Mouse (Mus musculus) left cerebral cortex, adult 11 months (tissue): ENCODE data around the gene Uqcrq.

Experiments used
- DNase-seq: peaks from one replicate; pipeline ENCODE4 v3.0.0; 2022; ENCODE audit warnings: low spot score

Uqcrq gene

GRCm38 (mm10) chr11:53411738-53412137 lies 18.9 kb downstream of the Uqcrq start:
- no peak for DNase-seq

GRCm38 (mm10) chr11:53403638-53404037 lies 27.0 kb downstream of the Uqcrq start:
- no peak for DNase-seq

- DNase-seq: no peak
Measured at GRCm38 (mm10) chr11:53393856-53394255, 36.8 kb downstream of the Uqcrq start.

GRCm38 (mm10) chr11:53383758-53384428 lies 46.7 kb downstream of the Uqcrq start:
- no peak for DNase-seq

GRCm38 (mm10) chr11:53378918-53379317 lies 51.7 kb downstream of the Uqcrq start:
- DNase-seq: no peak
